Mouse (Mus musculus) large intestine, adult 2 months (tissue): ENCODE measurements around the gene Zfp992. TPM values are rescaled to one million over a fixed set of nuclear protein-coding genes. Genes with fewer than 3 reads are reported as not detected.
"Not testable (repeated sequence)": the region's sequence is repeated elsewhere in the genome, so short reads cannot be mapped to it uniquely, and the experiment has no call there.

Experiments used
- DNase-seq: peaks from one replicate; pipeline ENCODE4 v3.0.0-alpha.2; 2012; ENCODE audit warnings: low read depth, low spot score
- WGBS: fragments of 180-500 bp; shearing (Covaris S2); methylation state at CpG from one replicate; pipeline ENCODE4 v1.1.7; 2018; 5-methylcytosine and 5-hydroxymethylcytosine counted together
- polyA plus RNA-seq: library from polyadenylated mRNA; depleted of rRNA; stranded (reverse); fragments of >200 nt; gene quantifications from 2 replicates; pipeline ENCODE4 v1.2.3, GENCODE M21; 2012; rRNA removed

Gene Zfp992
- polyA plus RNA-seq = 0.35 and 0.52 TPM in 2 replicates

DNA sequence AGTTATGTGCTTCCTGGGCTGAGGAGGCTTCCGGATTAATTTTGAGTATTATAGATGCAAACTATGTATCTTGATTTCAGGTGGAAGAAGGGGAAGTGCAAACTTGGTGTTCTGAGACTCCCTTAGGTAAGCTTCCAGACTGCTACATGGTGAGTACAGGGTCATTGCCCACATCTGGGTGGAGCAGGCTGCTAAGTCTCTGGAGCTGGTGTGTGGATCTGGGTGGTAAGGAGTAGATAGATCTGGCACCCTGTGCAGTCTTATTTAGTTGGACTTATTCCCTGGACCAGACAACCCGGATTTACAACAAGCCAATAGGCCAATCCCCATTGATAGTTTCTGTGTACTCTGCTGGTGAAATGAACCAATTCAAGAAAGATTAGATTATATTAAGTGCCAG is at the start of gene Zfp992:
Gene Zfp992, plus strand, starts transcription at position 74 of the 400 bp plus-strand sequence.
- DNase-seq = not testable (repeated sequence)
- WGBS = 92% methylated on average over 2 of the region's 2 CpGs

DNA sequence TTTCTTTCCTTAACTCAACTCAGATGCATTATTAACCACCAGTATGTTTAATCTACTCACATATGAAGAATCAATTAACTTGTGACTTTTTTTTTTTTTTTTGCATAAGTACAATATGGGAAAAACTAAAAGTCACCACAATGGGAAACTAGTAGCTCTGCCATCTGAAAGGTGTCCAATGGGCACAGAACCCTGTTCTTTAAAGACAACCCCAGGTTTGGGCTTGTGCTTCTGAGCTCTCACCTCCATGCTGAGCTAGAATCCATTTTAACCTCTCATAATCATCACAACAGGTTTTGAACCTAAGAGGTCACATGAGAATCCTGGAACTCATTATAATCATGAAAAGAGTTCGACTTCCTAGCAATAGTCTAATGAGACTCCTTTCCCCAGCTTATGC is 19.4 kb upstream of the Zfp992 start:
- 0% methylated on average over 1 of the region's 1 CpGs for WGBS

DNA sequence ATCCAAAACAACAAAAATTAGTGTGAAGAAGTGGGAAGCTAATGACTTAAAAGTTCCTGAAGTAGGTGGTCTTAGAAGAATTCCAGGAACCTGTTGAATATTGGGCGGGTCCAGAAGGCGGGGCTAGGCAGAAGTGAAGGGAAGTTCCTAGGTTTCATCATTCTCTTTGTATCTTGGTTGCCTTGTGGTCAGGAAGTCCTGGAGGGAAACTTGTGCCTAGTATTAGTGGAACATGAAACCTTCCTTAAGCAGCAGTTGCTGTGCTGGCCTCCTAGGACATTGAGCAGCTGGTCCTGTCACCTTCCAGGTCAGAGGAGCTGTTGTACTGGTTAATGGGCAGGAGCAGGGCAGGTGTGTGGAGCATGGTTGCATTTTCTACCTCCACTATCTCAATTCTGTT is 17.9 kb upstream of the Zfp992 start:
- not testable (repeated sequence) for DNase-seq
- 60% methylated on average over 2 of the region's 2 CpGs for WGBS

More for the DNA sequence above, 19.4 kb upstream of the Zfp992 start:
- not testable (repeated sequence) for DNase-seq

DNA sequence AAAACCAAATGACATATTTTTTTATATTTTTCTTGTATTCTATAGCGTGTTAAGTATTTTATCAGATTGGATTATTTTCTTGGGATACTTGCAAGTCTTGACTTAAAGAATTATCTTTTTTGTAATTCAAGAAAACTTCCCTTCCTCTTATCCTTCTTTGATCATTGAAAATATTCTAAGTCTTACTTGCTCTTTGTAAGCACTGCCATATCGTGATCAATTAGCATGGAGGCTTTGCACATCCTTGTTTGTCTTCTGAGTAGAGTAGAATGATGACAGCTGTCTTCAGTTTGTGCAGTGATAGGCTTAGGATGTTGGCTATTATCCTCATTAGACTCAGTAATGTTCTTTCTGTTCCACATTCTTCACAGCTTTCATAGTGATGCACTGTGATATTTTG is 13.3 kb upstream of the Zfp992 start:
- 77% methylated on average over 2 of the region's 2 CpGs for WGBS

DNA sequence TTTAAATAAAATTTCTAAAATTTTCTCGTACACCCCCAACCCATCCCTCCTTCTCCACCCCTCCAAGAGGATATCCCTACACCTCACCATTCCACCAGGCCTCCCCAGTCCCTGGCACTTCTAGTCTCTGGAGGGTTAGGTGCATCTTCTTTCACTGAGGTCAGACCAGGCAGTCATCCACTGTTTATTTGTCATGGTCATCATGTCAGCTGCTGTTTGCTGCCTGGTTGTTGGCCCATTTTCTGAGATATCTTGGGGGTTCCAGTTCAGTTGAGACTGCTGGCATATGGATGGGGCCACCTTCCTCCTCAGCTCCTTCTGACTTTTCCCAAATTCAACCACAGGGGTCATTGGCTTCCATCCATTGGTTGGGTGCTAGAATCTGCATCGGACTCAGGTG is 11.6 kb upstream of the Zfp992 start:
- not testable (repeated sequence) for DNase-seq
- 89% methylated on average over 1 of the region's 2 CpGs for WGBS

More for the DNA sequence above, 13.3 kb upstream of the Zfp992 start:
- not testable (repeated sequence) for DNase-seq

DNA sequence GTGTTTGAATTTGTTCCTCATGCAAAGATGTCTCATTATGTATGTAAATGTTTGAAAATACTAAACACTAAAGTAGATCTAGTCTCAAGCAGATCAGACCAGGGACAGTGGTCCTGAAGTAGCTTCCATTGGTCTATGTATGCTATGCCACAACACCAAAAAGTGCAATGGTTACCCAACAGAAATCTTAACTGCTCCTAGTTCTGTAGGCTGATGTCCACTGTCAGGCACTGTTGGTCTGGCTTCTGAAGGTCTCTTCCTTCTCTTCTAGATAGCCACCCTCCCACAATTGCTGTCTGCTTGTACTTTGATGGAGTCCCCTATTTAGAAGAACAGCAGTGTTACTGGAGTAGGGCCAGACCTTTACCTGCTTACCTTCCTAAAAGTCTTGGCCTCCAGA is 4.5 kb upstream of the Zfp992 start:
- not testable (repeated sequence) for DNase-seq

DNA sequence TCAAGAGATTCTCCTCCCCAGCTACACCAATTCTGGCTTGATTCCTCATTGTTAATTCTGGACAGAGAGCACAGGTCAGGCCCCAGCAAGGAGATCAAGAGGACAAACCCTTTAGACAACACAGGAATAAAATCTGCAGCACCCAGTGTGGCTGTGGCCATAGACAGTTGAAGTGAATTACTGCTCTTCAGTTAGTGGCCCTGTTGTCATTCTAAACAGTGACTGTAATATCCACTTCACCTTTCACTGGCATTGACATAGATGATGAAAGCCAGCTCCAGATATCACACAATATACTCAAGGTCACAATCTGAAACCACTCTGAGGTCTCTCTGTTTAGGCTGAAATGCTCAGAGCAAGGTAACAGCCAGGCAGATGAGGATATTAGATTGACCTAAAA is 3.7 kb upstream of the Zfp992 start:
- DNase-seq = not testable (repeated sequence)

DNA sequence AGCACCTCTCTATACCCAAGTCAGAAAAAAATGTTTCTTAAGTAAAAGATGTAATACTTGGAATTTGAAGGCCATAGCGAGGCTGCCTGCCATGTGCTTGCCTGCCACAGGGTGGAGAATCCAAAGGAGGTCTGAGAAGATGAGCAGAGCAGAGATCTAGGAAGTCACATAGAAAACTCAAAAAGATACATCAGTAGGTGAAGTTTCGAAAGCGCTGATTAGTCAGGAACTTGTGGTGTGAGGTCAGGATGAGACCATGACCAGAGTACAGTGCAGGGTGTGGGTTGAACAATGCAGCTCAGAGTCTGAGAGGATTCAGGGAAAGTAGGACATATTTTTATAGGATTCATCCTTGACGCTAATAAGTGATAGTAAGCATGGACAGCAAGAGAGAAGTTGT is 2.7 kb upstream of the Zfp992 start:
- WGBS = 73% methylated on average over 4 of the region's 4 CpGs
- not testable (repeated sequence) for DNase-seq

DNA sequence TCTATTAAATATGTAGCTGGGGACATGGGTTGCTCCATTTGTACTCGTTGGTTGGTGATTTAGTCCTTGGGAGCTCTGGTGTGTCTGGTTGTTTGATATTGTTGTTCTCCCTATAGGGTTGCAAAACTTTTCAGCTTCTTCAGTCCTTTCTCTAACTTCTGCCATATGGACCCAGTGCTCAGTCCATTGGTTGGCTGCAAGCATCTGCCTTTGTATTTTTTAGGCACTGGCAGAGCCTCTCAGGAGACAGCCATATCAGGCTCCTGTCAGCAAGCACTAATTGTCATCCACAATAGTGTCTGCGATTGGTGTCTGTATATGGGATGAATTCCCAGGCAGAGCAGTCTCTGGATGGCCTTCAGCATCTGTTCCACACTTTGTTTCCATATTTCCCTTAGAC is 1.8 kb upstream of the Zfp992 start:
- WGBS = 83% methylated on average over 2 of the region's 2 CpGs
- DNase-seq = not testable (repeated sequence)

DNA sequence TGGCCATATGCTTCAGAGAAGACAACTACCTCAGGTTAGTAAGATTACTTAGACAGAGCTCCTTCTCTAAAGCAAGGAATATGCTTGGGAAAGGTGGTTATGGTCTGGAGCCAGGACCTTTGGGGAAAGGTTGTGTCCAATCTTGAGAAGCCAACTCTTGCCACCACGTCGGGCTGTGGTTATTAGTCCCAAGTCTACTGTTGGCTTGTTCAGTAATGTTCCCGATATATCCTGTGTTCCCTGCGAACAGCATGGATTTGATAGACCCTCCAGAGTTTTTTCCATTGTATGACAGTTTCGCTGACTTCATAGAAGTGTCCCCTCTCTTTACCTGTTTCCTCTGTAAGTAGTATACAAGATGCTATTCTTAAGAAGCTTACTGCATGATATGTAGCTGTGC is 888 bp downstream of the Zfp992 start:
- DNase-seq = not testable (repeated sequence)
- 80% methylated on average over 5 of the region's 5 CpGs for WGBS

DNA sequence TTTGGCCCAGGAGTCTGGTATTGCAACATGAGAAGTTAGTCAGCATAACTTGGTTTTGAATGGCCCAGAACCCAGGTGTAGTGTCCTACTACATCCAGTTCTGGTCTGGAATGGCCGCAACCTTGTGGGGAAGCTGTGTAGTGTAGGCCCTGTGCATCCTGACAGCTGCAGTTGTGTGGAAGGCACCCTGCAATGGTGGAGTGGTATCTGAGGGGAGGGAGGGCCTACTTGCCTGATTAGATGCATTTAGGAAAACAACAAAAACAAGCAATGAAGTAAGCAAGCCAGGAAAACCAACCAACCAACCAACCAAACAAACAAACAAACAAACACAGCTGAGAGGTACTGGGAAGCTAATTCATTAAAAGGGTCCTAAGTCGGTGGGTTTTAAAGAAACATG is 3.8 kb downstream of the Zfp992 start:
- WGBS = 78% methylated on average over 2 of the region's 2 CpGs

DNA sequence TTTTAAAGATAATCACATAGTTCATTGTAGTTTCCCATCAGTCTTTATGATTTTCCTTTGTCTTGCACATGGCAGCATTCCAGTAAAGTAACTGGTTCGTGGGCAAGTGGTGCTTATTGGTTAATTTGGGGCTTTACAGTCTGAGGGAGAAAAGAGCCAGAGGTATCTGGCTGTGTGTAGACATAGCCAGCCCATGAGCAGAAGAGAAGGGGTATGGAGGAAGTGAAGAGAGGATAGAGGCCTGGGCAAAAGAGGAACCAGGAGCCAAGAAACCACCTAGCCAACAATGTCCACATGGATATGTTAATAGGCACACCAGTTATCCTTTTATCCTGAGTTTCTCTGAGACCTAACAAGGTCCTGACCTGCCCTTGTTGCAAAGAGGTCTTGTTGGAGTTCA is 5.3 kb downstream of the Zfp992 start:
- not testable (repeated sequence) for DNase-seq
- WGBS = 47% methylated on average over 1 of the region's 1 CpGs

More for the DNA sequence above, 3.8 kb downstream of the Zfp992 start:
- DNase-seq = not testable (repeated sequence)

DNA sequence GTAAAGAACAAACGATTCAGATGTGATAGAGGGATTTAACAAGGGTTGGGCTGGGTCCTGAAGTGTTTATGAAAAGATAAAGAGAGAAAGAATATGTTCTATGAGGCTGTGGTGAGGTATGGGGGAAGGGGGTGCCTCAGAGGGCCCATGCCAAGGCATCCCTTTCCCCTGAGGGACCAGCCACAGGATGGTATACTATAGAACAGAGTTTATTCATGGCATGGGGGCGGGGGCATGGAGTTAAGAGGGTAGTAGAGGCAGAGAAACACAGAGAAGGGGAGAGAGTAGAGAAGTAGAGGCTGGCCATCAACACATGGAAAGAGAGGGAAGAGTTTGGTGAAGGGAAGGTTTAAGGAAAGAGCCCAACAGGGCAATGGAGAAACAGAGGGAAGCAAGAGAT is 6.1 kb downstream of the Zfp992 start:
- WGBS = 31% methylated on average over 2 of the region's 2 CpGs
- DNase-seq = no peak

DNA sequence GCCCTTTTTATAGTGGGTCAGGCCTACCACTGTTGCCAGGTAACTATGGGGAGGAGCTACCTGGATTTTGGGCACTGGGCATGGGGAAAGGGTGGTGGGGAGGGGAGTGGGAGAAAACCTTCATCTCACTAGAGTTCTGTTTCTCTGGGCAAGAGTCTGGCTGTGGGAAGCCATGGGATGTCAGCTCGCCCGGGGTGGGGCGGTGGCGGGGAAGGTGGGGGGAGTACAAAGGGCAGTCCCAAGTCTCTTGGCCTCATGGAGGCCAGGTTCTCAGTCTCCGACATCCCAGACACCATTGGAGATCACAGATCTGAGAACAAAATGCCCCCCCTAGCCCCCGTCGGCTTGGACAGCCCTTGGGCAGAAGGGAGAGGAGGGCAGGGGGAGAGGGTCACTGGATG is 6.5 kb downstream of the Zfp992 start:
- DNase-seq = no peak
- WGBS = 92% methylated on average over 7 of the region's 7 CpGs

DNA sequence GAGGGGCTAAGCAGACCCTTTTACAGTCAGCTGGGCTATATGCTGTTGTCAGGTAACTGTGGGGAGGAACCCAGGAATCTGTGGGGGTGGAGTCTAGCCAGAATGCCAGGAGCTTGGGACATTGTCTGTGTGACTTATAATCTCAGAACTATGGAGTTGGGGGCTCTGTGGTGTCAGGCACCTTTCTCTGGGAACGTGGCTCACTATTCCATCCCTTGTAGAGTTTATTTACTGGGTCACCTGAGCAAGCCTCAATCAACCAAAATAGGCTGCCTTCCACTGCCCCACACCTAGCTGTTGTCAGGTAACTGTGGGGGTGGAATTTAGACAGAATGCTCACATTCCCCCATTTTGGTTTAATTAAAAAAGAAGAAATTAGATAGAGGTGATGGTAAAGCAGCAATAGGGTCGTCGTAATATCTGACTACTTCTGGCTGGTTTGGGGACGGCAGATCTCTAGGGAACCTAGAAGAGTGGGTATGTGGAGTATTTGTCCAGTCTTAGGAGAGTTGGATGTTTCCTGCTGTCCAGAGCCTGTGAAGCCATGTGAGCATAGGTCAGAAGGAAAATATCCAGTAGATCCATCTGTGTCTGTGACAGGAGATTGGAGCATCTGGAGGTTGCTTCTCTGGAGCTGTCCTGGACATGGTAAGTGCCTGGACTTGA is 7.4 kb downstream of the Zfp992 start:
- DNase-seq = no peak
- 66% methylated on average over 4 of the region's 4 CpGs for WGBS

DNA sequence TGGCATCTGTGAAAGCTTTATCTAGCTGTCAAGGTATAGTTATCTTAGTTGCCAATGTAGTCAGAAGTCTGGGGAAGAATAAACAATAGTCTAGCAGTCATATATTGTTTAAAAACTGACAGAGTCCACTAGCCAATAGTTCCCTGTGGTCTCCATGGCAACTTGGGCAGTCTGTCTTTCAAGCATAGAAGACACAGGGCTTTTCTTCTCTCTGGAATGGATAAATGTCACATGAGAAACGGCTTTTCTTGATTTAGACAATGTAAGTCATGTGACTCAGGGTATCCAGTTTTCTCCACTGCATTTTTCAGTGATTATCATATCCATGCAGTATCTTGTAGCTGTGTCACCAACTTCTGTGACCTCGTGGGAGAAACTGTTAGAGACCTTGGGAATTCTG is 8.3 kb downstream of the Zfp992 start:
- no peak for DNase-seq
- 46% methylated on average over 2 of the region's 2 CpGs for WGBS

DNA sequence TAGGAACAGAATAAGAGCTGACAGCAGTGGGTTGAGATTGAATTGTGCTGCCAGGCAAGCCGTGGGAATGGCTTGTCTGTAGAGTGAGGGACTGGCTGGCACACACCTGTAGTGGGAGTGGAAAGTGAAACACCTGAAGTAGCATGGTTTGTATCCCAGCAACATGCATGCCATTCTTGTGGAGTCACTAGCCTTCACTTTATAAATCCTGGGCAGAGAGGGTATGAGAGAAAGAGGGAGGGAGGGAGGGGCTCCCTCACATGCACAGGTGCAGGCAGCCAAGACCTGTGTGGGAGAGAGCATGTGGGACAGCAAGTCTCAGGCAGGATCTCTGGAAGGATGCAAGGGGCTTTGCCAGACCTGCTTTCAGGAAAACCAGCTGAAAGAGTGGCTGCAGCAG is 8.9 kb downstream of the Zfp992 start:
- 52% methylated on average over 1 of the region's 1 CpGs for WGBS

DNA sequence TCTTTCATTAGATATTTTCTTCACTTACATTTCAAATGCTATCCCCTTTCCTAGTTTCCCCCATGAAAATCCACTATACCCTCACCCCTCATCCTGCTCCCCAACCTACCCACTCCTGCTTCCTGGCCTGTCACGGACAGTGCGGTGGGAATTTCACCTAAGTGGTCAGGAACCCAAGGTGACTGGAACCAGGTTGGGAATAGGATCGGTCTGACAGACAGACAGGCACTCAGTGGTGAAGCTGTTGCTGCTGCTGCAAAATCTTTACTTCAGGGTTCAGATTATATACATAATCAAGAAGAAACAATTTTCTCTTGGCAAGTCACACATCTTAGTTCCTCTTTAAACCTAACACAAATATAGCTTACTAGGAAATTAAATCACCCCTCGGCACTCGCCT is 11.0 kb downstream of the Zfp992 start:
- WGBS = 78% methylated on average over 5 of the region's 5 CpGs

More for the DNA sequence above, 8.9 kb downstream of the Zfp992 start:
- DNase-seq = no peak

DNA sequence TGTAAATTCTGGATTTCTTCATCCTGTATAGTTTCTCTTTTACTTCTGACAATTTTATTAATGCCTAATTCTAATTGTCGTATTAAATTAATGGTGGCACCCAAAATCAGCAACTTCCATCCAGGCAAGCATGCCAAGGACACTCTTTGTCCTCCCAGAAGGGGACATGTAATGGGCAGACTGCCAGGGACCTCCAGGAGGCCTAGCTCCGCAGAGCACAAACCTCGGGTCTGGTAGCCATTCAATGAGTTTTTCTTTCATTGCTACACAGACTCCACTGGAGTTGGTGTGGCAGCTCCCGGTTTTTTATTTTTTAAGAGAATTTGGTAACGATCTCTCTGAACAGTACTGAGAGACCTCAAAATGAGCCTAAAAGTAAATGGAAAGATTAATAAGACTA is 11.9 kb downstream of the Zfp992 start:
- 78% methylated on average over 5 of the region's 5 CpGs for WGBS

More for the DNA sequence above, 11.0 kb downstream of the Zfp992 start:
- not testable (repeated sequence) for DNase-seq

DNA sequence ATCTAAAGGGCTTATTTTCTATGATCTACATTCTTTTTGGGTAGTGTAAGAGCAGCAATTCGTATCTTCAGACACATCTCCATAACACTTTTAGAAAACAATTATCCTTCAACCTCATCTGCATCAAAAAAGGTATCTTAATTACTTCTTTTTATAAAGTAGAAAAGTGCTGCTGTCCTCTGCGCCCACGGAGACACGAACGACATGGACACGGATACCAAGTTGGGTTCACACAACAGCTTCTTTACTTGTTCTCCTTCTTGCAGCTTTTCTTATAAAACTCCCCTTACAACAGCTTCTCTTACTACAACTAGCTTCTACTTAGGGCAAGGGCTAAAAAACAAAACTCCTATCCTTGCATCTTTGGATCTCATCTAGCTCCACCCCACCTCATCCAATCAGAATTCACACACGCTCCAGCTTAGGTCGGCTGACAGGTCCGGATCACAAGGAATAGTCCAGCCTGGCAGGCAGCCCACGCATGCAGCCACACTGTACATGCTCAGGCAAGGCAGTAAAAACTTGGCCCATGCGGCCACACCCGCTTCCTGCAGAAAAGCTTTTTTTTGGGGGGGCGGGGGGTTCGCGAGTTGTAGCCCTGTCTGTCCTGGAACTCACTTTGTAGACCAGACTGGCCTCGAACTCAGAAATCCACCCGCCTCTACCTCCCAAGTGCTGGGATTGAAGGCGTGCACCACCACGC is 15.0 kb downstream of the Zfp992 start:
- DNase-seq = not testable (repeated sequence)
- WGBS = 87% methylated on average over 19 of the region's 19 CpGs

More for the DNA sequence above, 11.9 kb downstream of the Zfp992 start:
- DNase-seq = not testable (repeated sequence)

DNA sequence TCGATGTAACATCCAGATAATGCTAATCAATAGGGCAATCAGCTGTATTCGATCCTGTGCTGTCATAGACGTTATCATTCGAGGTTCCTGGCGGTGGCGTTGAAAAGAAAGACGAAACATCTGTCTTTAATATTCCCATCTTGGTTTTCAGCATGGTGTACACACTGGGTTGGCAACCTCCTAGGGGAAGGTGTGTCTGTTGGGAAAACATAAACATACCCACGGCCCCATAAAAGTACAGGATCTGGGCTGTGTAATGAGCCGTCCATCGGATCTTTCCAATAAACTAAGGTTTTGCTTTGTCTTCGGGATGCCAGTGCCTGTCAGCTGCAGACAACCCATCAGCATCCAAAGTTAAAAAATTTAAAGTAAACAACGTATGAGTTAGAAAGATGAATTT is 21.2 kb downstream of the Zfp992 start:
- WGBS = 88% methylated on average over 11 of the region's 12 CpGs
- DNase-seq = not testable (repeated sequence)
